Mouse (Mus musculus) frontal cortex, adult 2 months (tissue): ENCODE data around the gene Slc1a7. TPM values are rescaled to one million over a fixed set of nuclear protein-coding genes. Genes with fewer than 3 reads are reported as not detected.

ENCODE experiments used
- DNase-seq, 2 experiments: peaks; one replicate each; pipeline ENCODE4 v3.0.0; 2022; ENCODE audit warnings: low spot score in 1 of 2; ENCODE audit errors: extremely low spot score in 1 of 2
- polyA plus RNA-seq: library from polyadenylated mRNA; depleted of rRNA; stranded (reverse); fragments of >200 nt; gene quantifications from 2 replicates; pipeline ENCODE4 v1.2.3, GENCODE M21; 2012

The Slc1a7 gene
- polyA plus RNA-seq, 1 experiment: 0.10 TPM

DNA sequence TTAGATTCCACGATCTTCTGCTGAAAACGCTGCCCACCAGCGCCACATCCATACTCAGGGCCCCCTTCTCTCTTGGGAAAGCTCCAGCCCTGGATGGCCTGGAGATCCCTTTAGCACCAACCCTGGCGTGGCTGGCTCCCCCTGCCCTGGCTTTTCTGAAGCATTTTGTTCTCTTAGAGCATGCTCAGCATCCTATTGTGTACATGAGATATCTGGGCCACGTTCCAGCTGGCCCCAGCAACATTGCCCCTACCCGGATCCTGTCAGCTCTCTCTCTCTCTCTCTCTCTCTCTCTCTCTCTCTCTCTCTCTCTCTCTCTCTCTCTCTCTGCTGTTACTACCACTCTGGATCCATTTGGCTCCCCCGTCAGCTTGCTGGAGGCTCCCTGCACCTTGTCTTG is 37.2 kb downstream of the Slc1a7 start:
- no peak for DNase-seq

DNA sequence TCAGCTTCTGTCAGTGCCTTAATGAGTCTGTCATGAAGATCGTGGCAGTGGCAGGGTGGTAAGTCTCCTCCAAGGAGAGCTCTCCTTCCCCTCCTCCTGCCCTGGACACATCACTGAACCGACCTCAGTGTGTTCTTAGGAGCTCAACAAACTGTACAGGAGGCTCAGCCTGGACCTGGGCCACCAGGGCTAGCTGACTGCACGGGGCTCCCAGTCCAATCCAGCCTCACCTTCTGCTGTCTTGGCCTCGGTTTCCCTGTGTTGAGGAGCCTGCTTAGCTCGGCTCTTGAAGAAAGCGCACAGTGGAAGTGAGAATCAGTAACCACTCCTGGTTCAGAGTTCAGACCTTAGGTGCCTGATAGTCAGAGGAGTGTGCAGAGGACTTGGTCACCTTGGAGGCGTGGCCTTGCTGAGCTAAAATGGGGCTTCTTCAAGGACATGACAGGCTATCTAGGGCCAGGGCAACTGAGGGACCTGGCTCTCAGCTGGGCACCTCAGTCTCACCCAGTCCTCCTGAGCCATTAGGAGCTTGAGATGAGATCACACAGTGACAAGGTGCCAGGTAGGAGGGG is 39.5 kb downstream of the Slc1a7 start:
- DNase-seq: no peak

DNA sequence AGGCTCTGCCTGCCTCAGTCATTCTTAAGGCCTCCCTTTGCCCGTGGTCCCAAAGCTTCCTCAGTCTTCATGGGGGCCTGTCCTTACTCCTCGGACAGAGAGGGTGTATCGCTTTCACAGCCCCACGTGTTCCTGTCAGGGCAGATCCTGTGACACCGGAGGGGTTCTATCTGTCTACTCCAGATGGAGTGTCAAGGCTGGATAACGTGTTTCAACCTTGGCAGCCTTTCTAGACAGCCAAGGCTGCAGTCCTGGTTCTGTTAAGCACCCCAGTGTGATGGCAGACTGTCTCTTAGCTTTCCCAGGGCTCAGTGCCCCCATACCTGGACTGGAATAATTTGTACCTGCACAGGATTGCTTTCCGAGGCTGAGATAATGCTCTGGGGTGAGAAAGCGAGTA is 40.4 kb downstream of the Slc1a7 start:
- no peak for DNase-seq

DNA sequence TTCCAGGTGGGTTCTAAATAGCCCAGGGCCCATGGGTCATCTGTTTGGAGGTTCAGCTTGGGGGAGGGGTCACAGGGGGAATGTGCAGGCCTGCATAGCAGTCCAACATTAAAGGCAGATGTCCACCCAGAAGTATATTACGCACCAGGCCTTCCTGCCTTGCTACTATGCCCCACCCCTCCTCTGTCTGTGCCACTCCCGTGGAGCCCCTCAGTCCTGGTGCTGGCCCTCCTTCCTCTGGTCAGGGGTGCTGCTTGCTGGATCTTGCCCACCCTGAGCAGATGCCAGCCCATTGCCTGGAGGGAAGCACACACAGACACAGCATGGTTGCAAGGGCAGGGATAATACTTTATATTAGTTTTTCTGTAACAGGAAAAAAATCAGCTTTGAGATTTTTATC is 46.3 kb downstream of the Slc1a7 start:
- no peak for DNase-seq

DNA sequence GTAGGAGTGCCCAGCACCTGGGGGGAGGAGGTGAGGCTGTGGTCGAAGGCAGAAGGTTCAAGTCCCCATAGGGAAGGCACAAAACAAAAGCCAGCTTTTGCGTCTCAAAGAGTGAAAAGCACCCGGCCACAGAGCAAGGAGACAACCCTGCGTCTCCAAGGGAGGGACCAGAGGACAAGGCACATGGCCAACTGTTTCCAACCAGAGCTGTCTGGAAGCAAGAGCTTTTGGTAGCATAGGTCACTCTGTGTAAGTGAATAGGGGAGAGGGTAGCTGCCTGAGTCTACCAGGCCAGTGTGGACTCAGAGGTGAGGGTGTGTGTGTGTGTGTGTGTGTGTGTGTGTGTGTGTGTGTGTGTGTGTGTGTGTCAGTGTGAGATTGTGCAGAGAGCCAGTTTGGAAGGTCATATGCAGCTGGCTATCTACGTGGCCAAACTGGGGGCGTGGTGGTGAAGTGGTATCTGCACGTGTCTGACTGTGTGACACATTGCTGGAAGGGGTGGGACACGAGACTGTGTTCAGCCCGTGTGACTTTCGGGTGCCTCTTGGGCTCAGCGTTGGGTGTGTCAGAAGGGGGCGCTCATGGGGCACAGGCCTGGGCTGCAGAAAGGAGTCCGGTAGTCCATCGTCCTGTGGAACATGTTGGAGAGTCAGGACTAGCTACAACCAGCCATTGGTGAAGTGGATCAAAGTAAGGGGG is 47.1 kb downstream of the Slc1a7 start:
- DNase-seq: no peak

DNA sequence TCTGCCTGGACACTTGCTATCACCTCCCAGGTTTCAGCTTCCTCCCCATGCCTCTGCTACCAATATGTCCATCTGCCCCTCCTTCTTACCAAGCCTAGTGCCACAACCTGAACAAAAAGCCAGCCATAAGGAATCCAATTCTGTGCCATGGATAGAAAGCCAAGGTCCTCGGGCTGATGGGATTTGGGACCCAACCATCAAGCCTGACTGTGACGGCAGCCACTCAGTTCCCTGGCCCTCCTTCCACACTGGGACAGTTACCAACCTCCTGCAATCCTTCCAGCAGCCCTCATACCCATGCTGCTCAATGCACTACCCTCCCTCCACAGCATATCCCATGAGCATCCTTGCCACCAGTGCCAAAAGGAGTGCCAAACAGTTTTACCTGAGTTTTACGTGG is 48.2 kb downstream of the Slc1a7 start:
- DNase-seq: no peak

DNA sequence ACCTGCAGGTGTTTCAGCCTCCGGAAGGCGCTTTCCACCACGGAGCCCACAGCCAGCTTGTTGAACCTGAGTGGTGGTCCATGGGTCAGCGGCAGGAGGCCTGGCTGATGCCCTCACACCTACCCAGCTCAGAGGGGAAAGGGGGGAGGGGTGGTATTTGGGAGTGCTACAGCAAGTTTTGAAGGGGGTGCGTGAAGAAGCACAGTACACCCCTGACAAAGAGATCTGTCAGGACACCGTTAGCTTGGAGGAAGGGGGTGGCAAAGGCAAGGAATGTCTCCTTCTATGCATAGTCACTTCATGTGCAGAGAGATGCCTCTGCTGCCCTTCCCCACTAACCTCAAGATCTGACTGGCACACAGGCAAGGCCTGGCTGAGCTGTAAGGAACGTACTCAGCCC is 49.7 kb downstream of the Slc1a7 start:
- DNase-seq: no peak

DNA sequence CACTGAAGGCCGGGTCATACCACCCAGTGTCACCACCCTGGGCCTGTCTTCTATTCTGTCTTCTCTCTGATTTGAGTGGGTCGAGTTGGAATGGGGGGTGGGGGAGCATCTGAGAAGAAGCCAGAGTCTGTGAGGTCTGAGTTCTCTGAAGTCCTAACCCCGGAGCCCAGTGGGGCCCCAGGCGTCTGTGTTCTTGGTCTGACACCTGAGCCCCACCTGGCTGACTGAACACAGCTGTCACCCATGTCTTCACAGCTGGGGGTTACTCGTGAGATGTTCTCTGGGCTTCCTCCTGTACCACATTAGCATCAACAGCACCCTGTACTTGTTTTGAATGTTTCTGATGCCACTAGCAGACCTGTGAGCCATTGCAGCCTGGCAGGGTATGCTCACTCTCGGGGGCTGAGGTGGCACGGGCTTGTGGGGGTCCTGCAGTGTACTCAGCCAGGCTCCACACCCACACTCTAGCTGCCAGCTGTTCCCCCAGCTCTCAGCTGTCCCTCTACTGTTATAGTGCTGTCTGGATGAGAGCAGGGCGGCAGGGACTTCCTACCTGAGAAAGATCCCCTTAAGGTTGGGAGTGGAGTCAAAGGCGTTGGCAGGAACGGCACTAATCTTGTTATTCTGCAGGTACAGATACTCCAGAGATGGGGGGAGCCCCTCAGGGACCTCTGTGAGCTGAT is 50.2 kb downstream of the Slc1a7 start:
- no peak for DNase-seq

DNA sequence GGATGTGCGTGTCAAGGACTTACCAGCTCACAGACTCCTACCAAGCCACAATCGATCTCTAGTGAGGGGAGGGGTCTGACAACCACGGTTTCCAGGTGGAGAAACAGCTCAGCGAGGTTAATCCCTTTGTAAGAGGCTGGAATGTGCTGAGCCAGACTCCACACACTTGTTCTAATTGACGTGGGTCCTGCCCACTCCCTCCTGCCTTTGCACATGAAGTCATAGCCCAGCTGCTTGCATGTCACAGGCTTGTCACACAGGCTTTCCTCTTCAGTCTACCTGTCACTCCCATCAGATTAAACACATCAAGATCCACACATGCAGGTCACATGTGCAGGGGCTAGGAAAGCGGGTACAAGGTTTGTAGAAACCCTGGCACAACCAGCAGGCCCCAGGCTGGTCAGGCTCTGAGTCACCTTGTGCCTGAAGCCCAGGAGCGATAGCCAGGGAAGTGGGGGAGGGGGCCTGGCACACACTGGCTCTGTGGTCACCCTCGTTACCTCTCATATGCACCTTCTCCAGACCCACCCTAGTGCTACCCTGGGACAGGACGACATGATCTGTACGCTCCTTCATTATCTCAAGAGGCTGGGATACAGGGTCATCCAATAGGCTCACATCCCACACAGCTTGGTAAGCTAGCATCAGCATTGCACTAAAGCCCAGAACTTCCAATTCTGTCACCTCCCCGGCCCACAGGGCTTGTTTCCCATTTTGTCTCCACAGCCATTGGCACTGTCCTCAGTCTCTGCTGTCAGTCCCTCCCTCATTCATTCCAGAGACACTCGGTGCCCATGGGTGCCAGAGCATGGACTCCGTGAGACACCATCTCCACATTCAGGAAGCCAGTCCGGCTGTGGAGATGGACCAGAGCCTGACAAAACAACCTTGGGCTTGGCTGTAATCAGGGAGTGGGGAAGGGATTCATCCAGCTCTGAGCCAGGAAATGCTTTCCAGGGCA is 51.1 kb downstream of the Slc1a7 start:
- DNase-seq: peak in 1 of 2 experiments; percentile 45

DNA sequence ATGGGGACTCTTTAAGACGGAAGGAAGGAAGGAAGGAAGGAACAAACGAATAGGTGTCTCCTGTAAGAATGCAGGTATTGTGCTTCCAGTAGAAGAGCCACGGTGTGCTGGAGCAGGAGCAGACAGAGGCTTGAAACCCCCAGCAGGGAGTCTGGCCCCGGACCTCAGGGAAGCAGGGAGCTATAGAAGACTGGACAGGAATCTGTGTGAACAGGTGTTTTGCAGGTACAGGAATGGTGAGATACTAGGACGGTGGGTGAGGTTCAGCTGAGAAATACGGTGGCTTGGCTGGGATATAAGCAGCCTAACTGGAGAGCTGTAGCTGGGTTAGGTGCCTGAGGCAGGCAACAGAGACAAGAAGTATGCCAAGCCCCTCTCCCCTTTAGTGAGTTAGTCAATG is 52.0 kb downstream of the Slc1a7 start:
- no peak for DNase-seq

DNA sequence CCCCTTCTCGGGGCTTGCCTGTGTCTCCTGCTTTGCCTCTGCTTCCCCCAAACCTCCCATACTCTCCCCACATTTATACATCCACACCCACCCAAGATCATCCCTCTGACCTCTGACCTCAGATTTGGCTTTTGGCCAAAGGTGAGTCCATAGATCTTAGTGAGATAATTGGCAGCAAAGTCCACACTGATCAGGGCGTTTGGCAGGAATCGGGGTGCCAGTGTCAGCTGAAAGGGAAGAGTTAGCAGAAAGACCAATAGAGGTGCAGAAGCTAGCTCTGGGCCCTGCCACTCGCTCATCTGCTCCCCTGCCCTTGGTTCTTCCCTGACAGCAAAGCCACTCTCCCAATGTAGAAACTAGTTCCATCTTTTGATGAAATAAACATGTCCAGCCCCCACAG is 55.1 kb downstream of the Slc1a7 start:
- no peak for DNase-seq

DNA sequence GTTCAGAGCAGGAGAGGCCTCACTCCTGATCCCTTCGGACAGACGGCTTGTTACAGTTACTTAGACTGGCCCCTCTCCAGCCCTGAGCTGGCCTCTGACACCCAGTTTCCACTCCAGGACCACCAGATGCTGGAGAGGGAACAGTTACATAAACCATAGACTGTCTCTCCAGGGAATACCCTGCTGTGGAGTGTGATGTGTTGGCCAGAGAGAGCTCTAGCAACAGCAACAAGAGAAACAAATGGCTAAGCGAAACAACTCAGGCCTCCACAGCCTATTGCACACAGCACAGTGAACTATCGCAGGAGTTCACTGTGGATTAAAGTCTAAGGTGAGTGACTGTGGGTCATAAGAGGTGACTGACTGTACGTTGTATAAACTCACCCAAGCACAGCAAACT is 56.5 kb downstream of the Slc1a7 start:
- DNase-seq: no peak

DNA sequence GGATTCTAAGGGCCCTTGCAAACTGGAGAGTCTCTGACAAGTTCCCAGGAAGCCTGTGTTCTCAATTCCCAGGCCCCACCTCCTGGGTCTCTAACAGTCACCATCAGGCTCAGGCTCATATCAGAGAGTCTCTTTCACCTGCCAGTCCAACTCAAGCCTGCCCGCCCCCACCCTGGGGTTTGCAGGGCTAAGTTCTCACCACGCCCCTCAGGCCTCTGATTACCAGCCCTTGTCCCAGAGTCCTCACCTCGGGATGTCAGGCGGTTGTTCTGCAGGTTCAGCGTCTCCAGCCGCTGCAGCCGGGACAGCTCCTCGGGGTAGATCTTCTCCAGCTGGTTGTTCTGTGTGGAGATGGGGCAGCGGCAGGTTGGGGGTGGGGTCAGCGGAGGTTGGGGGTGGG is 57.1 kb downstream of the Slc1a7 start:
- no peak for DNase-seq

DNA sequence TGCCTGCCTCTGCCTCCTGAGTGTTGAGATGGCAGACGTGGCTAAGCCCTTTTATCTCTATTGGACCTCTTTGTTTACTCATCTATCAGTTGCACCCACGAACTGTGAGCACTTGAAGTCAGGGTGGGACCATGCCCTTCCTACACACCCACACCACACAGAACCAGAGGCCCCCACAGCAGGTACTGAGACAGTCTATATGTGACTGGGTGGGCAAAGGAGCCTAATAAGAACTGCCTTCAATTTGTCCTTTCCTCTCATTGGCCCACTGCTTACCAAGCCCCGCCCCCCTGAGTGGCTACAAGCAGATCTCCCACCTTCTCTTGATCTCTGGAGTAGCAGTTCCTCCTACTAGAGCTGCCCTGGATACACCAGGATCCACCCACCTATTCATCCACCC is 58.1 kb downstream of the Slc1a7 start:
- DNase-seq: no peak

DNA sequence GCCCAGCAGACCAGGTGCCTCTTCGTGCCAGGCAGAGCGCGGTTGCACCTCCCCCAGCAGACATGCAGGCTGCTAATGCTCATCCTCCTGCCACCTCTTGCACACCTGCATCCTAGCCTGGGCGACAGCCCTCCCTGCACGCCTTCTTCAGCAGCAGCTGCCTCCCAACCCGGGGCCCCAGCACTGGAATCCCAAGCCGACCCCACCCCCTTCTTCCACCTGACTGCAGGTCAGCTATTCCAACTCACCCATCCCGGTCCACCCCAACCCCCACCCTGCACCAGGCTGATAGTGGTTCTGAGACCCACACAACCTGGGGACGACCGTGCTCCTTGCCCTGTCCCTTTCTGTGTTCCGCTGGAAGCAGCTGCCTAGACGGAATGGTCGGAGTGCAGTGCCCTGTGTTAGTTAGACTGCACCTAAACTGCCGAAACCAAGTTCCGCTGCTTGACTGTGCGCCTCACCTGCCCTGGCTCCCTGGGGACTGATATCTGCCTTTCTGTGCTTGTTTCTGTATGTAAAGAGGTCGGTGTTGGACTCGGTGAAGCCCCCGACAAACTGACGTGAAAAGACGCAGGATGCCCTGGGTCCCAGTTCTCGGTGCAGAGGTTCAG is 62.9 kb downstream of the Slc1a7 start:
- DNase-seq: no peak

DNA sequence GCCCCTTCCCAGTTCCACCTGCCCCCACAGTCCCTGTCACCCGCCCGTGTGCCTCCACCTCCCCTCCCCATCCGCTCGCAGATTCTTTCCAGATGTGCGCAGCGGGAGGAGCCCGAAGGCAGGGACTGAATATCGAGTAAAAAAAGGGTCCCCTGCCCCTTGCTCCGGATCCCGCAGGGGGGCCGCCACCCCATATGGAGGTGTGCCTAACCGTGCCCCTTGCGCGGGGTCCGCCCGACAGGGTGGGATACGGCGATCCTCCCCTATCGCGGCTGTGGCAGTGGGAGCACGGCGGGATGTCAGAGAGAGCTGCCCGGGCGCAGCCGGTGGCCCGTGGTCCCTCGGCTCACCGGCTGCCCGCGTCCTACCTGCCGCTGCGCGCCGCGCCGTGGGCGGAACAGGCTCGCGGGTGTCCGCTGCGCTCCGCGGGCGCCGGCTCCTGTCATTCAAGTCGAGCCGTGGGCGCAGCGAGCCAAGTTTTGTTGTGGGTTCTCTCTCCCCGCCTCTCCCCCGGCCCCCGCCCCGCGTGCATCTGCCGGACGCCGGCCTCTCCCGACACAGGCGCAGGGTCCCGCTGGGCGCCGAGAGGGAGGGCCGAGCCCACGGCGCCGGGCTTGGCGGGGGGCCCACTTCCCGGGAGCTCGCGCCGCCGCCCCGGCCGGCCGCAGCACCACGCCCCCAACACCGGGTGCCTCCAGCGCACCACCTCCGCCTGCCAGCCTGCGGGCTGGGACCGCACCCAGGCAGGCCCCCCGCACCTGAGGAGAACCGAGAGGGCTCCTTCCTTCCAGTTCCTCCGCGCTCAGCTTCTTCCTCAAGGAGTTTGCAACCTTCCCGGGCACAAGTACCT is 63.6 kb downstream of the Slc1a7 start:
- DNase-seq: peak in 1 of 2 experiments; percentile 67

DNA sequence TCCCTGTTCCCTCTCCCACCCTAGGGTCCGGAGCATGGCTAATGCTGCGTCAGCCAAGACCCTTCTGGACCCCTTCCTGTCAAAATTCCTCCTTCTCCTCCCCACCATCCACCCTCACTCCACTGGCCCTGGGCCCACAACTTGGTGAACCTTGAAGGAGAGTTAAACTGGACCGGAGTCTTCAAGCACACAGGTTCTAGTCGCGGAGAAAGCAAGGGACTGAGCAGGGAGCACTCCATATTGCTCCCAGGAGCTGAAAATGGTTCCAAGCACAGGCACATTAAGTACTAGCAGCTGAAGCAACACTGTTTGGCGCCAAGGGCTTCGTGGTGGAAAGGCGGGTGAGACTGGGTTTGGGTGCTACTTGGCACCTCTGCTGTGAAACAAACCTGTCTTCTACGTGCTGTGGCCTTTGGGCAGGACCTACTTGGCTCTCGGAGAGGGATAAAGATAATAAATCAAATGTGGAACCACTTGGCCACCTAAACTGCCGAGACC is 64.3 kb downstream of the Slc1a7 start:
- no peak for DNase-seq

DNA sequence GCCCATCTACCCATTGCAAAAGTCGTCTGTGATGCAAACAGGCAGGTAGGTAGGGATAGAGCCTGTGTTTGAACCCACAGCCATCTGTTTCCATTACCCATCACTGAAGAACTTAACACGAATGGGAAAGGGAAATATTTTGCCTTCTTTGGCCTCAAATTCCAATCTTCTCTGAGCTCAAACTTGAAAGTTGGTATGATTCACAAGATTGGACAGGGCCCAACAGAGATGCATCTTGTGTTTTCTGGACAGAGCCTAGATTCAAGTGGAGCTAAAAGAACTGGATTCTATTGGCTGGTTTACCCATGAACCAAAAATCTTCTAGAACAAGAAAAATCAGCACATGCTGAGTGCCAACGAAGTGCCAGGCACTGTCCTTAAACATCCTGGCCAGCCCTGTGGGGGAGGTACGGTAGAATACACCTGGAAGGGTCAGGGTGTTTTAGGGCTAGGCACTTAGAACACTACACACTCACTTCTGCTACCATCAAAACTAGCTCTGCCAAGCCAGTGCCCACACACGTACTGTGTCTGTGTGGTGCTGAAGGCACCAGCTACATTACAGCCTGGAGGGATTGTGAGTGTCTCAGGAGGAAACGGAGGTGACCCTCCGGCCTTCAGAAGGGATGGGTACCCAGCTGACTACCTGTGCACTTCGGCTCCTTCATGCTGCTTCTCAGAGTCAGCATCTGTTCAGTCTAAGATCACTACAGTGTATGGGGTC is 65.1 kb downstream of the Slc1a7 start:
- DNase-seq: peak in 1 of 2 experiments; percentile 69

DNA sequence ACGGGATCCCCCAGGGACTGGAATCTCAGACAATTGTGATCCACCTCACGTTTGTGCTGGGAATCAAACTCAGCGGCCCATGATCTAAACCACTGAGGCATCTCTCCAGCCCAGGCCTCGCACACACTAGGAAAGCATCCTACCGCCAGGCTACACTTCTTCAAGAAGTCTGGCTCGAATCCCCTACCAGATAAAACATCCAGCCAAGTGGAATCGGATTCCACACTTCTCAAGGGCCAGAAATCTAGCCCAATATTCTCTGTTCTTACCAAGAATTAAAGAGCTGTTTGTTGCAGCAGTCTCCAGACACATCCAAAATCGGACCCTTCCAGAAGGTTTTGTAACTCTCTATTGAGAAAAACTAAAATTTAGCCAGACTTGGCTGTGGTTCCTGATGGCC is 68.9 kb downstream of the Slc1a7 start:
- DNase-seq: no peak
